Mouse (Mus musculus) hindbrain, embryonic 10.5 days (tissue): ENCODE measurements around the gene Mtmr11. TPM values are rescaled to one million over a fixed set of nuclear protein-coding genes. Genes with fewer than 3 reads are reported as not detected.
A peak's percentile ranks its signal among the peaks of the same experiment; 100 is the strongest.
"Not testable (repeated sequence)": the region's sequence is repeated elsewhere in the genome, so short reads cannot be mapped to it uniquely, and the experiment has no call there.

ENCODE experiments used
- DNase-seq: peaks from one replicate; pipeline ENCODE4 v3.0.0-alpha.2; 2017; ENCODE audit warnings: low spot score
- H3K27ac ChIP-seq: fragments of 300-500 bp; sonication (generic); 2 replicates; pipeline ENCODE4 v1.5.1; 2016; ENCODE audit warnings: mild to moderate bottlenecking, moderate library complexity
- H3K27me3 ChIP-seq: fragments of 300-500 bp; sonication (generic); 2 replicates; pipeline ENCODE4 v1.6.1; 2016; ENCODE audit warnings: mild to moderate bottlenecking; ENCODE audit not compliant: poor library complexity, insufficient read depth, severe bottlenecking
- H3K36me3 ChIP-seq: fragments of 300-500 bp; sonication (generic); 2 replicates; pipeline ENCODE4 v1.6.1; 2016; ENCODE audit warnings: mild to moderate bottlenecking, moderate library complexity
- H3K4me1 ChIP-seq: fragments of 300-500 bp; sonication (generic); replicated peaks from 2 replicates; pipeline ENCODE4 v1.6.1; 2016; ENCODE audit warnings: mild to moderate bottlenecking
- H3K4me3 ChIP-seq: fragments of 300-500 bp; sonication (generic); 2 replicates; pipeline ENCODE4 v1.5.1; 2016; ENCODE audit warnings: mild to moderate bottlenecking, moderate library complexity
- H3K9me3 ChIP-seq: fragments of 300-500 bp; sonication (generic); 2 replicates; pipeline ENCODE4 v1.6.1; 2016; ENCODE audit warnings: mild to moderate bottlenecking, moderate library complexity
- WGBS: fragments of 180-500 bp; shearing (Covaris S2); methylation state at CpG from one replicate; pipeline ENCODE4 v1.1.7; 2016; 5-methylcytosine and 5-hydroxymethylcytosine counted together
- polyA plus RNA-seq: library from polyadenylated mRNA; unstranded; fragments of >200 nt; fragmentation: Nextera tagmentation; extraction: Ambion mirVana; gene quantifications from 2 replicates; pipeline ENCODE4 v1.2.1, GENCODE M21; 2016

Mtmr11 gene
- polyA plus RNA-seq, 1 experiment from 2014 or later: 11.4 TPM

- Histone ChIP-seq H3K4me3 (peak overlapping the region; percentile 72), H3K9me3 (peaks cover 5% of the 10 kb centered on the region), H3K27me3 (peaks cover 7% of the 10 kb centered on the region; the same call in 1 of the 2 replicates), H3K36me3 (peaks cover 9% of the 10 kb centered on the region; the same call in 1 of the 2 replicates), H3K27ac (peak overlapping the region; percentile 98), H3K4me1 (peaks cover 23% of the 10 kb centered on the region)
- WGBS: under 1% methylated on average over 50 of the region's 50 CpGs
- peak; percentile 88 for DNase-seq
Observed at GRCm38 (mm10) chr3:96197129-96197749, 35.4 kb downstream of the Mtmr11 start.

- Histone ChIP-seq H3K27me3 (peaks cover 7% of the 10 kb centered on the region; the same call in 1 of the 2 replicates), H3K4me3 (peak overlapping the region; percentile 72), H3K27ac (peak overlapping the region; percentile 98), H3K4me1 (peaks cover 23% of the 10 kb centered on the region), H3K36me3 (peaks cover 9% of the 10 kb centered on the region; the same call in 1 of the 2 replicates), H3K9me3 (peaks cover 5% of the 10 kb centered on the region)
- WGBS: 6% methylated on average over 6 of the region's 6 CpGs
- no peak for DNase-seq
Observed at GRCm38 (mm10) chr3:96198181-96198580, 36.4 kb downstream of the Mtmr11 start.

DNA sequence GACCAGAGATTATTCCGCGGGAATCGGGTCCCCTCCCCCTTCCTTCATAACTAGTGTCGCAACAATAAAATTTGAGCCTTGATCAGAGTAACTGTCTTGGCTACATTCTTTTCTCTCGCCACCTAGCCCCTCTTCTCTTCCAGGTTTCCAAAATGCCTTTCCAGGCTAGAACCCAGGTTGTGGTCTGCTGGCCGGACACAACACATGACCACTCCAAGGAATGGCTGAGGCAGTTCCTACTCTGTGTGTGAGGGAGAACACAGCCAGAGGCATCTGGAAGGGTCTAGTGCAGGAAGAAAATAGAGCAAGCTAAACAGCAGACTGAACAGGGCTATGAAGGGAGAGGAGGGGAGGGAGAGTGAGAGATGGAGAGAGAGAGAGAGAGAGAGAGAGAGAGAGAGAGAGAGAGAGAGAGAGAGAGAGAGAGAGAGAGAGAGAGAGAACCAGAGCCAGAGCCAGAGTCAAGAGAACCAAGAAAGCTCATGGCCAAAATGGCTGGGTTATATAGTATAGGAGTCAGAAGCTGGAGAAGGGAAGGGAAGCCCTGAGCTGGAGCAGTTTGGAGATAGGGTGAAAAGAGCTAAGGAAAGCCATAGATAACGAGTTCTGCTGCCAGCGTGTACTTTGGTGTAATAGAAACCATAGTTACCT lies 36.9 kb downstream of the Mtmr11 start:
- not testable (repeated sequence) for DNase-seq, H3K4me3 ChIP-seq, H3K36me3 ChIP-seq, H3K9me3 ChIP-seq, H3K27me3 ChIP-seq
- Histone ChIP-seq H3K27ac (0 out of 2 replicates have a peak overlapping the region, but pooled peaks have one; percentile 35), H3K4me1 (peaks cover 20% of the 10 kb centered on the region)
- 31% methylated on average over 8 of the region's 8 CpGs for WGBS

DNA sequence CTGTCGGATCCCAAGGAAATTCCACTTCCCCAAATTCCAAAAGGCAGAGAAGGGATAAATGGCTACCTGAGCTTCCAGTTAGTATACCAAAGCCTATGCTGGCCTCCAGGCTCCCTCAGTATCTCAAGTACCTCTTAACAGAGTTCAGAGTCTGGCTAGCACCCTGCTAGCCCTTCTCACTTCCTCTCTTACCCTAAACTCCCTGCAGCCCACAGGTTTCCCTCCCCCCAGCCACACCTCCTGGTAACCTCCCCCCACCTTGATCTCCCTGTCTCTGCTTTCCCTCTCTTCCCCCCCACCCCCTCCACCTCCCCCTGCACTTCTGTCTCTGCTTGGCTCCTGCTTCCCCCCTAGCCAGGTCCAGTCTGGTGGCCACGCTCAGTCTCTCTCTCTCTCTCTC lies 37.9 kb downstream of the Mtmr11 start:
- Histone ChIP-seq H3K36me3 (peaks cover 9% of the 10 kb centered on the region; the same call in 1 of the 2 replicates), H3K9me3 (peaks cover 5% of the 10 kb centered on the region), H3K4me1 (peaks cover 20% of the 10 kb centered on the region), H3K27ac (no peak overlapping the region), H3K4me3 (no peak overlapping the region), H3K27me3 (peaks cover 7% of the 10 kb centered on the region; the same call in 1 of the 2 replicates)
- no peak for DNase-seq
- WGBS: 73% methylated on average over 2 of the region's 2 CpGs

DNA sequence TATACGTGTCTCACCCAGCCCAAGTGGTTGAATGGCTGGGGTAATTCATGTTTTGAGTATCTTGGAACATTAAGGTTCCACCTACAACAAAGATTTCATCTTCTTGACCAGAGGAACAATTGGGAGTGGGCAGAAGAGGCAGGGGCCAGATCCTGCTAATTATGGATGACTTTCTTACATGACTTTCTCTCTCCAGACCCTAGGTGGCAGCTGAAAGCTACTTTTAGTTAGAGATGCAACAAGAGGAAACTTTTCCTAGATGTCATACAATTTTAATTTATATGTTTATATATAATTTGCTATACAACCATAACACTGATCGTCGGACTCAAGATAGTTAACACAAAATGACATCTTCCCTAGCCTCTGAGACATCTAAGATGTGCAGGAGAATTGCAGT lies 46.0 kb downstream of the Mtmr11 start:
- Histone ChIP-seq H3K9me3 (no peaks in the 10 kb centered on the region), H3K36me3 (no peaks in the 10 kb centered on the region), H3K4me1 (peaks cover 6% of the 10 kb centered on the region), H3K27ac (no peak overlapping the region), H3K27me3 (no peaks in the 10 kb centered on the region), H3K4me3 (no peak overlapping the region)
- DNase-seq: no peak
- WGBS: 89% methylated on average over 3 of the region's 3 CpGs

DNA sequence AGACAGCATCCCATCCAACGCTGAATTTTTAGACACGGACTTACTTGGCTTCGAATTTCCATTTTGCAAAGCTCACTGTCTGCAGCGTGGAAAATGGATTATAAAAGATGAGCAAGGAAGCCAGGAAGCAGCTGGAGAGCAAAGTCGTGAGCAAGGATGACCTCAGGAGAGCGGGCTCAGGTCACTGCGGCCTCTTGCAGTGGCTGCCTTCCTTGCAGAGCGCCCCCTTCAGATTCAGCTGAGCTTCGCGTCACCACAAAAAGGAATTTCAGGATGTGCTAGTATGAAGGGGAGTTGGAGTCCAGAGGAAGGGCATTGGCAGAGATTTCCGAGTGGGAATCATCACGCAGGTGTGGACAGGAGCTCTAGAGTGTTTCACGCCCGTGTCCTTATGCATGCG lies 47.4 kb downstream of the Mtmr11 start:
- no peaks in the 10 kb centered on the region for H3K36me3 ChIP-seq
- H3K9me3 ChIP-seq: no peaks in the 10 kb centered on the region
- H3K4me3 ChIP-seq: no peak overlapping the region; the same call in 1 of the 2 replicates
- H3K27me3 ChIP-seq: no peaks in the 10 kb centered on the region
- 23% methylated on average over 15 of the region's 15 CpGs for WGBS
- peaks cover 6% of the 10 kb centered on the region for H3K4me1 ChIP-seq
- DNase-seq: peak; percentile 20
- H3K27ac ChIP-seq: no peak overlapping the region

GRCm38 (mm10) chr3:96219191-96219641 lies 57.4 kb downstream of the Mtmr11 start:
- no peaks in the 10 kb centered on the region for H3K9me3 ChIP-seq
- WGBS: under 1% methylated on average over 12 of the region's 12 CpGs
- H3K4me1 ChIP-seq: peaks cover 53% of the 10 kb centered on the region
- peaks cover 4% of the 10 kb centered on the region; the same call in 1 of the 2 replicates for H3K27me3 ChIP-seq
- H3K4me3 ChIP-seq: peak overlapping the region; percentile 68
- H3K27ac ChIP-seq: peak overlapping the region; percentile 97
- DNase-seq: peak; percentile 49
- H3K36me3 ChIP-seq: no peaks in the 10 kb centered on the region

DNA sequence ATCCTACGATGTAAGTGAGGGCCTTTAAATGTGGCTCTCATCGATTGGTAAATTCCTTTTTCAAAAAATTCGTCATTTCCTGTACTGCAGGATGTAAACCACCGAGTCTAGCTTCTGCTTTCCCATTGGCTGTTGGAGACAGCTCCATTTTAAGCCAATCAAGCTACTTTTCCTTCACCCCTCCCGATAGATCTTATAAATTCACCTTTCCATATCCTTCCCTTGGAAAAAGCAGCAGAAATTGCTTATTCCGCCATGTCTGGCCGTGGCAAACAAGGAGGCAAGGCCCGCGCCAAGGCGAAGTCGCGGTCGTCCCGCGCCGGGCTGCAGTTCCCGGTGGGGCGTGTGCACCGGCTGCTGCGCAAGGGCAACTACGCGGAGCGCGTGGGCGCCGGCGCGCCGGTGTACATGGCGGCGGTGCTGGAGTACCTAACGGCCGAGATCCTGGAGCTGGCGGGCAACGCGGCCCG lies 57.9 kb downstream of the Mtmr11 start, which contains the start of the genes Bola1 and Hist2h2ab:
Gene Bola1, minus strand, starts transcription at position 49 of the 470 bp plus-strand sequence.
Gene Hist2h2ab, plus strand, starts transcription at position 205 of the 470 bp plus-strand sequence.
- WGBS: under 1% methylated on average over 37 of the region's 37 CpGs
- Histone ChIP-seq H3K27me3 (peaks cover 4% of the 10 kb centered on the region; the same call in 1 of the 2 replicates), H3K4me1 (peaks cover 55% of the 10 kb centered on the region), H3K9me3 (no peaks in the 10 kb centered on the region), H3K27ac (peak within 1 kb of the TSS; percentile 97), H3K36me3 (no peaks in the 10 kb centered on the region), H3K4me3 (peak within 1 kb of the TSS; percentile 68)
- peak; percentile 75 for DNase-seq

DNA sequence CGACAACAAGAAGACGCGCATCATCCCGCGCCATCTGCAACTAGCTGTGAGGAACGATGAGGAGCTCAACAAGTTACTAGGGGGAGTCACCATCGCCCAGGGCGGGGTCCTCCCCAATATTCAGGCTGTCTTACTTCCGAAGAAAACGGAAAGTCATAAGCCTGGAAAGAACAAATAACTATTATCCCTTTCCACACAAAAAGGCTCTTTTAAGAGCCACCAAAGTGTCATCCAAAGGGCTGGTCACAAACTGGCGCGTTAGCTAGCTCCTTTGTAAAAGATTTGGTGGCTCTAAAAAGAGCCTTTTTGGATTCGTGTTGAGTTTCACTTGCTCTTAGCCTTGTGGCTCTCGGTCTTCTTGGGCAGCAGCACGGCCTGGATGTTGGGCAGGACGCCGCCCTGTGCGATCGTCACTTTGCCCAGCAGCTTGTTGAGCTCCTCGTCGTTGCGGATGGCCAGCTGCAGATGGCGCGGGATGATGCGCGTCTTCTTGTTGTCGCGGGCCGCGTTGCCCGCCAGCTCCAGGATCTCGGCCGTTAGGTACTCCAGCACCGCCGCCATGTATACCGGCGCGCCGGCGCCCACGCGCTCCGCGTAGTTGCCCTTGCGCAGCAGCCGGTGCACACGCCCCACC lies 58.4 kb downstream of the Mtmr11 start:
- under 1% methylated on average over 38 of the region's 47 CpGs for WGBS
- not testable (repeated sequence) for H3K36me3 ChIP-seq
- peak; percentile 50 for DNase-seq

DNA sequence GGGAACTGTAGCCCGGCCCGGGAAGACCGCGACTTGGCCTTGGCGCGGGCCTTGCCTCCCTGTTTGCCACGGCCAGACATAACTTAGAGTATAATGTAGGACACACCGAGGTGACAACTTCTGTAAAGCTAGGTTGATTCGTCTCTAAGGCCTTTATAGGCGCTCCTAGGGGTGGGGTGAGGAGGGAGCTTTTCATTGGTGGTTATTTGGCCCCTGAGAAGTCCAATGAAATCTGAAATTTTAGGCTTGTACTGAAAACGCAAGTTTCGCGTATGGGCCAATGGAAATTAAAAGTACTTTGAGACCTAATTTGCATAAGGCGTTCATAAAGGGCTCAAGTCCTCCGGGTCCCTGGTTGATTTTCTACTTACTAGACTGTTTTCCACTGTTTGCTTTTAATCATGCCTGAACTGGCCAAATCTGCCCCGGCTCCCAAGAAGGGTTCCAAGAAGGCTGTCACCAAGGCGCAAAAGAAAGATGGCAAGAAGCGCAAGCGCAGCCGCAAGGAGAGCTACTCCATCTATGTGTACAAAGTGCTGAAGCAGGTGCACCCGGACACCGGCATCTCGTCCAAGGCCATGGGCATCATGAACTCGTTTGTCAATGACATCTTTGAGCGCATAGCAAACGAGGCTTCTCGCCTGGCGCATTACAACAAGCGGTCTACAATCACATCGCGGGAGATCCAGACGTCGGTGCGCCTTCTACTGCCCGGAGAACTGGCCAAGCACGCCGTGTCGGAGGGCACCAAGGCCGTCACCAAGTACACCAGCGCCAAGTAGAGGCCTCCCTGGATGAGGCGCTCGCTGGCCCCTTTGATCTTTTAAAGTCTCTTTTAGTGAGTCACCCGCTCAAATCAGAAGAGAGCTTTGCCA lies 59.2 kb downstream of the Mtmr11 start, which contains the start of the genes Hist2h2ac and Hist2h2be:
Gene Hist2h2ac, minus strand, starts transcription at position 116 of the 875 bp plus-strand sequence.
Gene Hist2h2be, plus strand, starts transcription at position 355 of the 875 bp plus-strand sequence.
- under 1% methylated on average over 43 of the region's 43 CpGs for WGBS
- H3K27me3 ChIP-seq: no peaks in the 10 kb centered on the region
- peaks cover 64% of the 10 kb centered on the region for H3K4me1 ChIP-seq
- DNase-seq: peak; percentile 82
- H3K4me3 ChIP-seq: peak within 1 kb of the TSS; percentile 68
- peak within 1 kb of the TSS; percentile 97 for H3K27ac ChIP-seq
- no peaks in the 10 kb centered on the region for H3K9me3 ChIP-seq
- H3K36me3 ChIP-seq: no peaks in the 10 kb centered on the region

More for the DNA sequence above, 58.4 kb downstream of the Mtmr11 start:
- Histone ChIP-seq H3K4me1 (peaks cover 60% of the 10 kb centered on the region), H3K27ac (peak overlapping the region; percentile 97), H3K4me3 (peak overlapping the region; percentile 68)
- H3K27me3 ChIP-seq, H3K9me3 ChIP-seq: not testable (repeated sequence)
